Mouse (Mus musculus): ENCODE measurements at regions not wholly inside any gene's neighbourhood (a gene's known extent, or its start where the extent isn't known, plus 50 kb on each side); places are given as distances from the start of the nearest gene placed in this dataset.

- WGBS, result 58% methylated on average over 4 of the region's 4 CpGs
- DNase-seq (ENCODE audit: low spot score) (no peak), ATAC-seq (ENCODE audit: low FRiP score, low TSS enrichment) (no peak)
- Histone ChIP-seq H3K9ac (ENCODE audit: low read length) (no peak overlapping the region), H3K9me3 (ENCODE audit: control insufficient read depth, low read length) (no peaks in the 10 kb centered on the region), H3K4me1 (replicated peaks; ENCODE audit: control insufficient read depth, insufficient read depth) (no peaks in the 10 kb centered on the region), H3K27me3 (ENCODE audit: control insufficient read depth, insufficient read depth, low read length) (no peaks in the 10 kb centered on the region), H3K36me3 (ENCODE audit: control insufficient read depth, insufficient read depth, low read length) (no peaks in the 10 kb centered on the region), H3K4me3 (ENCODE audit: low read depth, low read length) (no peak overlapping the region), H3K27ac (replicated peaks) (no peak overlapping the region), H3K4me2 (replicated peaks; ENCODE audit: low read depth) (no peak overlapping the region)
- TF ChIP-seq EP300 (optimal IDR thresholded peaks at IDR 0.05) (no peak), CTCF (IDR thresholded peaks at IDR 0.05; ENCODE audit: low read depth) (no peak)
These were observed 800.3 kb upstream of the Jmjd1c start for GRCm38 (mm10) chr10:66295628-66296027.

GRCm38 (mm10) chr10:66303235-66303780 lies 792.6 kb upstream of the Jmjd1c start:
- Histone ChIP-seq H3K27me3 (ENCODE audit: control insufficient read depth, insufficient read depth, low read length) (no peaks in the 10 kb centered on the region), H3K9ac (ENCODE audit: low read length) (no peak overlapping the region), H3K4me2 (replicated peaks; ENCODE audit: low read depth) (no peak overlapping the region), H3K27ac (replicated peaks) (no peak overlapping the region), H3K4me3 (ENCODE audit: low read depth, low read length) (no peak overlapping the region), H3K36me3 (ENCODE audit: control insufficient read depth, insufficient read depth, low read length) (no peaks in the 10 kb centered on the region), H3K4me1 (replicated peaks; ENCODE audit: control insufficient read depth, insufficient read depth) (no peaks in the 10 kb centered on the region), H3K9me3 (ENCODE audit: control insufficient read depth, low read length) (no peaks in the 10 kb centered on the region)
- TF ChIP-seq CTCF (IDR thresholded peaks at IDR 0.05; ENCODE audit: low read depth) (no peak), EP300 (optimal IDR thresholded peaks at IDR 0.05) (no peak)
- no peak for DNase-seq (ENCODE audit: low spot score)
- ATAC-seq (ENCODE audit: low FRiP score, low TSS enrichment), result no peak
- WGBS, result 53% methylated on average over 2 of the region's 2 CpGs

DNA sequence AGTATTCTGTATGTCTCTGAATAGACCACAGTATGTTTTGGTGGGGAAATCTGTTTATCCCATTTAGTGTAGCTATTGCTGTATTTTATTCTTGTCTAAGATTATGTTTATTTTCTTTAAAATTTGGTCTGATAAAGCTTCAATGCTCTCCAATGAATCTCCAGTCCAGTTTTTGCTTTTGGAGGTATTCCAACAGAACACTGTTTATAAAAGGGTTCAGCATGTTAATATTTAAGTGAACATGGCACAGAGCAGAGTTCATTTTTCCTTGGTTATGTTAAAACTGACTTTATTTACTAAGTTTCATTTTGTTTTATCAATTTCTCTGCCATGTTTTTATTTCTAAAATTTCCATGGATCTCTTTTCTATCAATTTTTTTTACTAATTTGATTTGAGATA lies 791.0 kb upstream of the Jmjd1c start:
- Histone ChIP-seq H3K9me3 (ENCODE audit: control insufficient read depth, low read length) (no peaks in the 10 kb centered on the region), H3K27ac (replicated peaks) (no peak overlapping the region), H3K4me1 (replicated peaks; ENCODE audit: control insufficient read depth, insufficient read depth) (no peaks in the 10 kb centered on the region), H3K9ac (ENCODE audit: low read length) (no peak overlapping the region), H3K4me2 (replicated peaks; ENCODE audit: low read depth) (no peak overlapping the region), H3K27me3 (ENCODE audit: control insufficient read depth, insufficient read depth, low read length) (no peaks in the 10 kb centered on the region), H3K4me3 (ENCODE audit: low read depth, low read length) (no peak overlapping the region), H3K36me3 (ENCODE audit: control insufficient read depth, insufficient read depth, low read length) (no peaks in the 10 kb centered on the region)
- ATAC-seq (ENCODE audit: low FRiP score, low TSS enrichment) (no peak), DNase-seq (ENCODE audit: low spot score) (no peak)
- TF ChIP-seq EP300 (optimal IDR thresholded peaks at IDR 0.05) (no peak), CTCF (IDR thresholded peaks at IDR 0.05; ENCODE audit: low read depth) (no peak)

GRCm38 (mm10) chr10:66331166-66331565 lies 764.8 kb upstream of the Jmjd1c start:
- ATAC-seq (ENCODE audit: low FRiP score, low TSS enrichment), result no peak
- TF ChIP-seq CTCF (IDR thresholded peaks at IDR 0.05; ENCODE audit: low read depth) (no peak), EP300 (optimal IDR thresholded peaks at IDR 0.05) (no peak)
- DNase-seq (ENCODE audit: low spot score), result no peak
- no peak overlapping the region for H3K9ac ChIP-seq (ENCODE audit: low read length)
- 46% methylated on average over 3 of the region's 3 CpGs for WGBS
- no peaks in the 10 kb centered on the region for H3K4me1 ChIP-seq (replicated peaks; ENCODE audit: control insufficient read depth, insufficient read depth)
- H3K4me3 ChIP-seq (ENCODE audit: low read depth, low read length), result no peak overlapping the region
- no peaks in the 10 kb centered on the region for H3K9me3 ChIP-seq (ENCODE audit: control insufficient read depth, low read length)
- no peak overlapping the region for H3K27ac ChIP-seq (replicated peaks)
- no peak overlapping the region for H3K4me2 ChIP-seq (replicated peaks; ENCODE audit: low read depth)
- H3K27me3 ChIP-seq (ENCODE audit: control insufficient read depth, insufficient read depth, low read length), result no peaks in the 10 kb centered on the region
- no peaks in the 10 kb centered on the region for H3K36me3 ChIP-seq (ENCODE audit: control insufficient read depth, insufficient read depth, low read length)

DNA sequence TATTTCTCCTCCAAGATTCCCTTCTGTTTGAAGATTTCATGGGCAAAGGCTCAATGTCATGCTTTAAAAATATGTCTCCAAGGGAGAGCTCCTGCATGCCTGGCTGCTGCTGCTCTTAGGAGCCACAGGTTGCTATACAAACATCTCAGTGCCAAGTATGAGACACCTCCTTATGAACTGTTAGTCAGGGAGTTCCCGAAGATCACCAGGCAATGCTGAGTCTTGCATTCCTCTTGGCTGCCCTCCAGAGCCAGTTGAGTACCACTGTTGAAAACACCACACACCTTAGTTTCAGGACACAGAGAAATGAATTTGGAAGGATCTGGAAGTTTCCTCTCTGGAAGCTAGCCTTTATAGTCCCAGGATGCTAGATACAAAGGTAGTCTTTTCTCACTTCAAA lies 757.9 kb upstream of the Jmjd1c start:
- H3K9ac ChIP-seq (ENCODE audit: low read length), result no peak overlapping the region
- DNase-seq (ENCODE audit: low spot score), result no peak
- WGBS, result 62% methylated on average over 1 of the region's 1 CpGs
- H3K27ac ChIP-seq (replicated peaks), result no peak overlapping the region
- H3K36me3 ChIP-seq (ENCODE audit: control insufficient read depth, insufficient read depth, low read length), result no peaks in the 10 kb centered on the region
- no peaks in the 10 kb centered on the region for H3K4me1 ChIP-seq (replicated peaks; ENCODE audit: control insufficient read depth, insufficient read depth)
- no peaks in the 10 kb centered on the region for H3K27me3 ChIP-seq (ENCODE audit: control insufficient read depth, insufficient read depth, low read length)
- H3K9me3 ChIP-seq (ENCODE audit: control insufficient read depth, low read length), result no peaks in the 10 kb centered on the region
- no peak for ATAC-seq (ENCODE audit: low FRiP score, low TSS enrichment)
- H3K4me3 ChIP-seq (ENCODE audit: low read depth, low read length), result no peak overlapping the region
- TF ChIP-seq EP300 (optimal IDR thresholded peaks at IDR 0.05) (no peak), CTCF (IDR thresholded peaks at IDR 0.05; ENCODE audit: low read depth) (no peak)
- no peak overlapping the region for H3K4me2 ChIP-seq (replicated peaks; ENCODE audit: low read depth)

DNA sequence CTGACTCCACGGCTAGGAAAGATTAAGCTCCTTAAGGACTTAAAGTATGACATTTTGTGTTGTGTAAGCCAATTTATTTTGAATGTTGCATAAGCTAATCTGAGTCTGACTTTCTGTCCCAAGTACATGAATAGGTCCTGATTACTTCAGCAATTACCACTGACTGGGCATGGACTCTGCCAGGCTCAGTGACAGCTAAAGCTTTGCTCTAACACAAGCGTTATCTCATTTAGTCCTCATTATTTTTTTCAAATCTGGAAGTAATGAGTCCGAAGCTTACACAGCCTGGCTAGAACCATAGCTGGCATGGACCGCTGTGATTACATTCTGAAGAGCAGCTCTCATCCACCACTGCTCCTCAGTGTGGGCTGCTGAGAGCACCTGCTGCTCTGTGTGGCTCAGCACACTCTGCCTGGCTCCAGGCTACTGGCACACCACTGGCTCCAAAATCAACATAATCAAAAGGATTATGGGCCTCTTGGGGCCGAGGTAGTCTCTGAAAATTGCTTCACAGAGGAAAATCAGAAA lies 753.0 kb upstream of the Jmjd1c start:
- H3K4me1 ChIP-seq (replicated peaks; ENCODE audit: control insufficient read depth, insufficient read depth), result no peaks in the 10 kb centered on the region
- no peak overlapping the region for H3K4me2 ChIP-seq (replicated peaks; ENCODE audit: low read depth)
- H3K27ac ChIP-seq (replicated peaks), result no peak overlapping the region
- no peak overlapping the region for H3K4me3 ChIP-seq (ENCODE audit: low read depth, low read length)
- TF ChIP-seq CTCF (IDR thresholded peaks at IDR 0.05; ENCODE audit: low read depth) (no peak), EP300 (optimal IDR thresholded peaks at IDR 0.05) (no peak)
- no peaks in the 10 kb centered on the region for H3K9me3 ChIP-seq (ENCODE audit: control insufficient read depth, low read length)
- ATAC-seq (ENCODE audit: low FRiP score, low TSS enrichment), result no peak
- DNase-seq (ENCODE audit: low spot score), result no peak
- H3K27me3 ChIP-seq (ENCODE audit: control insufficient read depth, insufficient read depth, low read length), result no peaks in the 10 kb centered on the region
- 65% methylated on average over 5 of the region's 5 CpGs for WGBS
- no peak overlapping the region for H3K9ac ChIP-seq (ENCODE audit: low read length)
- H3K36me3 ChIP-seq (ENCODE audit: control insufficient read depth, insufficient read depth, low read length), result no peaks in the 10 kb centered on the region
